Mouse (Mus musculus): Measurements from ENCODE around the gene 2810004N23Rik. TPM values are rescaled to one million over a fixed set of nuclear protein-coding genes. Genes with fewer than 3 reads are reported as not detected.

2810004N23Rik gene
- 10.7 and 11.6 TPM in 2 replicates for polyA plus RNA-seq (2012; rRNA removed)

GRCm38 (mm10) chr8:124862321-124863162, at the start of gene 2810004N23Rik, which contains the start of gene Gnpat:
Gene 2810004N23Rik (minus strand): TSS chr8:124863120.
Gene Gnpat (plus strand): TSS chr8:124863033.

GRCm38 (mm10) chr8:124897386-124898250, 34.7 kb upstream of the 2810004N23Rik start, which contains the start of the genes Exoc8 and Sprtn:
Gene Exoc8 (minus strand): TSS chr8:124897705.
Gene Sprtn (plus strand): TSS chr8:124897886.

GRCm38 (mm10) chr8:124792708-124793107, 70.2 kb downstream of the 2810004N23Rik start, which contains the start of gene Trim67:
Gene Trim67 (plus strand): TSS chr8:124793092.

Other genes starting within 250 kb of the 2810004N23Rik start
- 8.0 and 8.3 TPM in 2 replicates for gene 2310022B05Rik, start 199.8 kb downstream of the 2810004N23Rik start, polyA plus RNA-seq (2012; rRNA removed)
- gene Ttc13, start 141.1 kb downstream of the 2810004N23Rik start, polyA plus RNA-seq (2012; rRNA removed): 9.5 and 10.0 TPM in 2 replicates
- 4.8 and 4.9 TPM in 2 replicates for gene Arv1, start 141.0 kb downstream of the 2810004N23Rik start, polyA plus RNA-seq (2012; rRNA removed)
- gene Fam89a, start 111.3 kb downstream of the 2810004N23Rik start, polyA plus RNA-seq (2012; rRNA removed): 3.0 and 3.6 TPM in 2 replicates
- gene Trim67, start 70.0 kb downstream of the 2810004N23Rik start, polyA plus RNA-seq (2012; rRNA removed): 0.01 TPM in 2 replicates
- 26.8 and 30.2 TPM in 2 replicates for gene Gnpat, start 87 bp downstream of the 2810004N23Rik start, polyA plus RNA-seq (2012; rRNA removed)
- 2.7 and 3.0 TPM in 2 replicates for gene Exoc8, start 34.6 kb upstream of the 2810004N23Rik start, polyA plus RNA-seq (2012; rRNA removed)
- gene Sprtn, start 34.8 kb upstream of the 2810004N23Rik start, polyA plus RNA-seq (2012; rRNA removed): 5.9 and 6.0 TPM in 2 replicates
- 11.2 and 13.9 TPM in 2 replicates for gene Egln1, start 86.2 kb upstream of the 2810004N23Rik start, polyA plus RNA-seq (2012; rRNA removed)
- 25.6 and 28.6 TPM in 2 replicates for gene Tsnax, start 149.9 kb upstream of the 2810004N23Rik start, polyA plus RNA-seq (2012; rRNA removed)
- 0.37 and 0.51 TPM in 2 replicates for gene Disc1, start 191.1 kb upstream of the 2810004N23Rik start, polyA plus RNA-seq (2012; rRNA removed)

Data from liver, embryonic 18 days (tissue).